Mouse (Mus musculus): ENCODE data around the gene Defb47.

Defb47 gene

DNA sequence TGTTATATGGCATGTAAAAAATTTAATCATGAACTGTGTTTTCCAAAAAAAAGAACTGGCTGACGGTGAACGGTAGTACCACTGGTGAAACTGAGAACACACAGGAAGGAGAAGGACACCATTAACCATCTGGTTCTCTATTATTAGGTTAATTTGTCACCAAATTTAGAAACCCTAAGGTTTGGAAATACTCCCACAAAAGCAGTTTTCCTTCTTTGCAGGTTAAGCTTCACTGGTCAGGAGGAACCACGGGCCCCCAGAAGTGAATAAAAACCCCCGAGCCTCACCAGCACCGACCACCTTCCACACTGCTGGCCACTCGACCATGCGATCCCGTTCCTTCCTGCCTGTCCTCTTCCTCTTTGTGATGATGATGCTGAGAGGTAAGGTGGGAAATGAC lies at the start of gene Defb47:
Gene Defb47, plus strand, starts transcription at position 301 of the 400 bp plus-strand sequence.
- in situ Hi-C loops (cut with MboI; ENCODE audit: low pct_unique_long_range_greater_than_20kb in 1 of 2, low sequenced_read_pairs in 2 of 2, unreplicated experiment in 1 of 2), result no loop called here

DNA sequence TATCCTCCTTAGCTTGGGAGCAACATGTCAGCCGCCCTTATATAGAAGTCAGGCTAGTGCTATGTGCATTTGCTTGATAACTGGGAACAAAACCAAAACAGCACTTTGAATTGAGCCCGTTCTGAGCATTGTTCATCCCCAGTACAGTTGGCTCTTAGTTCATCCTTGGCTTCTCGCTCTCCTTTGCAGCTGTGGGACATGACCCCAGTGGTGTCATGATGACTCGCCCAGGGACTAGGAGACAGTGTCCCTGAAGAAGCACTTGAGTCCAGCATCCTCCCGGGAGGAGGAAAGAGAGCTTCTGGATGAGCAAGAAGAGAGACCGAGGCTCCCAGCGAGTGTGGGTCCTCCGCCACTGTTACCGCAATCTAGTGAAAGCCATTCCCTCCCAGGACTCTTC lies 41.8 kb upstream of the Defb47 start:
- in situ Hi-C loops (cut with MboI; ENCODE audit: low pct_unique_long_range_greater_than_20kb in 1 of 2, low sequenced_read_pairs in 2 of 2, unreplicated experiment in 1 of 2), result loop anchor here in 1 of 2 experiments (25.0 kb wide), 1 partner anchor 444 kb away; no protein-coding TSS in a partner anchor

DNA sequence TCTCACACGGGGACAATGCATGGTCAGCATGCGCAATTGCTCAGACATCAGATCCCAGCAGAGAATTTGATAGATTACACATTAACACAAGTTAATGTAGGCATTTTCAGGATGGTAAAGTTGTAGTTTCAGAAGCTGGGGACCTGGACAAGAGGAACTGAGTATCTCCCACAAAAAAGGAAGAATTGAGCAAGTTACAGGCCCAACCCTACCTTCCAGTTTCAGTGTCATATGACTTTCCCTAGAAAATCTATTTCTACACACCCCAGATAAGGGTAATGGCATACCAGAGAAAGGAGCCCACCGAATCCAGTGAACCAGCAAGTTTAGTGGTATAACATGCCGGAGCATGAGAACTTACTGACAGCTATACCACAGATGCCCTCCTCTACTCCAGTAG lies 34.2 kb upstream of the Defb47 start:
- in situ Hi-C loops (cut with MboI; ENCODE audit: low pct_unique_long_range_greater_than_20kb in 1 of 2, low sequenced_read_pairs in 2 of 2, unreplicated experiment in 1 of 2), result loop anchor here in 1 of 2 experiments (25.0 kb wide), 1 partner anchor 451 kb away; no protein-coding TSS in a partner anchor

DNA sequence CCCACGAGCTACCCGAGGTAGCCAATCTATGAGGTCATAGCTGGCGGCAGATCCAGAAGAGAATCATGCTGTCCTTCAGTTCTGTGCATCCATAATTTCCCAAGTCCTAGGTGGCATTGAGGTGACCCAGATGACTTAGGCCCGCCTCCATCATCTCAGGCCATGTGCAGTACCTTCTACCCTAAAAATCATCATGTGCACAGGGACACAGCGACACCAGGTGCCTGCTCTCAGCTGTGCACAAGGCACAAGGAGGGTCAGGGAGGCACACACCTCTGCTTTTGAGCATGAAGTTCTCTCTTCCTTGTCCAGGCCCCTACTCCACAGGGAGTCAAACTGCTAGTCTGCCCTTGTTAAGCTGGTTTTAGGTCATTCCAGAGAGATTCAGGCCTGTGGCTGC lies 32.5 kb upstream of the Defb47 start:
- in situ Hi-C loops (cut with MboI; ENCODE audit: low pct_unique_long_range_greater_than_20kb in 1 of 2, low sequenced_read_pairs in 2 of 2, unreplicated experiment in 1 of 2), result loop anchor here in 1 of 2 experiments (25.0 kb wide), 1 partner anchor 453 kb away; no protein-coding TSS in a partner anchor

DNA sequence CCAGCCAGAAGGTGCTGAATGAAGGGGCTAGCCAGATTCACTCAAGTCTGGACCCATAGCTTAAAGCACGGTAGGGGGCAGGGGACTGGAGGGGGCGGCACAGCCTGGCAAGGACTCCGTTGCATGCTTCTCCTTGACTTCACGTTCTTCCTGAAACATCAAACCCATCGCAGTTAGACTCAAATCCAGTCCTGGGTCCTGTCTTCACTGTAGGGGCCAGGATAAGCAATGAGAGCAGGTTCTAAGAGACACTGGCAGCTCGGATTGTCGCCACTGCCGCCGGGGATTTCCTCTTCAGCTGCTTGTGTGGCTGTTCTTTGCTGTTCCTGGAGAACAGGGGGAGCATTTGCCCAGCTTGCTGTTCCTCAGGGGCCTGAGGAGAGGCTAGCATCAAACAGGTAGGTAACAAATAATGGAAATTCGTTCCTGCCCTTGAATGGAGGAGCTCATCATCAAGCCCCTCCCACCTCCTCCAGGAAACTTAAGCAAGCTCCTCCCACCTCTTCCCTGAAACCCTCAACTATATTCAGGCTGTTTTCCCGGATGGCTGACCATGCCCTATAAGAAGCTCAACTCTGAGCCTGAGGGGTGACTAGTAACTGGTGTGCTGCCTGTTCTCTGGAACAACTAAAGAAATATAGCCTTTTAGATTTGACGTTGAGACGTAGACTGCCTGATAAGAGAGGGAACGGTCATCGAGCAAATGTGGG lies 31.9 kb upstream of the Defb47 start:
- in situ Hi-C loops (cut with MboI; ENCODE audit: low pct_unique_long_range_greater_than_20kb in 1 of 2, low sequenced_read_pairs in 2 of 2, unreplicated experiment in 1 of 2), result loop anchor here in 1 of 2 experiments (25.0 kb wide), 1 partner anchor 454 kb away; no protein-coding TSS in a partner anchor

DNA sequence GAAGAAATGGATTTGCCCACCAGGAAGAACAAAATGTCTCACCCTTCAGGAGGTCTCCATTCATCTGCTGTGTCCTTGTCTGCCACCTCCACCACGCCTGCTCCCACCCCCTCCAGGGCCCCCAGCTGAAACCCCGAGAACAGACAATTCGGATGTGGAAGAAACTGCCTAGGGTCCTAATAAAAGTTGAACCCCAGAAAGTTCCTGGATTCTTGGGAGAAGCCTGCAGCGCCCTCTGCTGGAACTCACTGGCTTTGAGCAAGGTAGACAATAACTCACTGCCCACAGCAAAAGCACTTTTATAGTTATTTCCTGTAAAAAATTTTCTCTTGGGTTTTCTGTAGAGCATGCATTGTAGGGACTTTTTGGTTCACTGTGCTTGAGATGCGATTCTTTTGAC lies 22.8 kb upstream of the Defb47 start:
- in situ Hi-C loops (cut with MboI; ENCODE audit: low pct_unique_long_range_greater_than_20kb in 1 of 2, low sequenced_read_pairs in 2 of 2, unreplicated experiment in 1 of 2), result no loop called here

DNA sequence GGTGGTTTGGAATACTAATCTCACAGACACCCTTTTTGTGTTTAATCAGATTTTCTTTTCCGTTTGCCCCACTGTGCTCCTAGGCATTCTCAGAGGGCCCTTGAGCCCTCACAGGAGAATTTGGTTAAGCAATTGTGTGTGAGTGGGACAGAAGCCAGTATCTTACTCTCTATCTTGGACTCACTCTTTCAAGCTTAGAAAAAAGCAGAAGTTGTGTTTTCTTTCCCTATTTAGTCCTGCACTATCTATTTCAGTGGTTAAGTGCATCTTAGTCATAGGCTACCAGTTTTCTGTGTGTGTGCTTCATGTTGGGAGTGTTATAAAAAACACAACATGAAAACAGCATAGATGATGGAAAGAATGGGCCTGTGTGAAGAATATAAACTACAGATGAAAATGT lies 18.1 kb upstream of the Defb47 start:
- in situ Hi-C loops (cut with MboI; ENCODE audit: low pct_unique_long_range_greater_than_20kb in 1 of 2, low sequenced_read_pairs in 2 of 2, unreplicated experiment in 1 of 2), result no loop called here

DNA sequence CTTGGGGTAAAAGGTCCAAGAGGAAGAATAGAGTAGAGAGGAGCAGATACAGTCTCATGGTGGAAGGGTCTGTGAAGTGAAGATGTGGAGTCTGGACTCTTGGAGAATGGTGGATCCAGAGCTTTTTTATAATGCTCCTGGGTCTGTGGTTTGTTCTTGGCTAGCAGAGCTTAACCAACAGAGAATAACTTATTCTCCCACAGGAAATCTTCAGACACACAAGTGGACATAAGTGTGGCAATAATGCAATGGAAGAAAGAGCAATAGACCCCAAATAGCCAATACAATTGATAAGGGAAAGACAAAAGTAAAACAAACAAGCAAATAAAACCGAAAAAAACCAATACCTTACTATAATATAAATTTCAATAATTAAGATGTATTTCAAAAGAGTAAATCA lies 13.5 kb upstream of the Defb47 start, which contains the start of gene Defb48:
Gene Defb48, minus strand, starts transcription at position 101 of the 400 bp plus-strand sequence.
- in situ Hi-C loops (cut with MboI; ENCODE audit: low pct_unique_long_range_greater_than_20kb in 1 of 2, low sequenced_read_pairs in 2 of 2, unreplicated experiment in 1 of 2), result no loop called here

DNA sequence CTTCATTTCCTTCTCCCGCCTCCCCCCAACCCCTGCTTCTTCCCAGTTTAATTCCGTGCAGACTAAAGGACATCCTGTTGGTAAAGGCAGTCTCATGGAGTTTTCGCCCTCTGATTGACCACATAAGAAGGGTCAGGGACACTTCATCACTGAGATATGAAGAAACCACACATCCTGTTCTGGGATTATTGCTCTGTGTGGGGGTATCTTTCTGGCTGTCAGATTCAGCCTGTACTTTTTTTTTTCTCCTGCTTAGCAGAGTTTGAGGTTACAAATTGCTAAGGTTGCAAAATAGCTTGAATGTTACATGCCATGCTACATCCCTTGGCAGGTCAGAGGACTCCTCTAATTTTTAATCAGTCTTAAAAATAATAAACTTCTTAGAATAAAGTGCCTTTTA lies 6.6 kb upstream of the Defb47 start:
- in situ Hi-C loops (cut with MboI; ENCODE audit: low pct_unique_long_range_greater_than_20kb in 1 of 2, low sequenced_read_pairs in 2 of 2, unreplicated experiment in 1 of 2), result no loop called here

DNA sequence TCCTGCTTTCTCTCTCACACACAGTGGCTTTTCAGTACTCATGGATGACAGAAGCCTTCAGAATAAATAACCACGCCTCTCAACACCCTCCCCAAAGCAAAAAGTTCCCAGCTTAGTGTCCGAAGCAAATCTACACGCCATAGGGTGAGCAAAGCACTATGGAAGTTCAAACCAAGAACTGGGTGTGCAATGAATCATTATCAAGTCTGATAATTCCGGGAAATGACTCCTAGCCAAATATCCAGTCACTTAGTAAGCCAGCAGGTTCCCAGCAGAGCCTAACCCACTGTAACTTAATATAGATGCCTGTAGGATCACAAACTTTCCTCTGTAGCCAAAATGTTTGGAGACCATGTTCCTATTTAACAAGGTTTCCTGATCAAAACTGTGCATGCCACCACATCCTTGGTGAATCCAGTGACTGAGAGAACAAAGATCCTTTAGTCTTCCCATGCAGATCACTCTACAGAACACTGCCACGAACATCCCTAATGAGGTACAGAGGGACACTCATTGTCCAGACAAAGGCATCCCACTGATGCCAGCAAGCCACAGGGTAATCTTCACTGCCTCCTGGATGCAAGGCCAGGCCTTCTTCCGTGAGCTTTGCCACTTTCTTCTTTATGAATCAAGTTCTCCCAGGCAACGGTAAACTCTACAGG lies 5.9 kb upstream of the Defb47 start:
- in situ Hi-C loops (cut with MboI; ENCODE audit: low pct_unique_long_range_greater_than_20kb in 1 of 2, low sequenced_read_pairs in 2 of 2, unreplicated experiment in 1 of 2), result no loop called here

DNA sequence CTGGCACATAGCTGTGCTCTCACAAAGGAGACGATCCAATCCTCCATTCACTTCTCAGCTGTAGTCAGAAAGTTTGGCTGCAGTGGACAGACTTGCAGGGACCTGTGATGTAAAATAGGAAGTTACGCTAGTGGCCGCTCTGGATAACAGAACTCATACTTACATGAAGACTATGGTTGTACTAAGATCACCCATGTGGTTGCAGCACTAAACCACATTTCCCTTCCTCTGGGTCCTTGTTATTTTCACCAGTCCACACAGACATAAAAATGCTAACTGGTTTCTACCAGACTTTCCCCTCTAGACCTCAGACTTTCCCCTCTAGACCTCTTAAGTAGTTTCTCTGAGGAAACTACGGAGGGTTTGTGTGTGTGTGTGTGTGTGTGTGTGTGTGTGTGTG lies 1.1 kb downstream of the Defb47 start:
- in situ Hi-C loops (cut with MboI; ENCODE audit: low pct_unique_long_range_greater_than_20kb in 1 of 2, low sequenced_read_pairs in 2 of 2, unreplicated experiment in 1 of 2), result no loop called here

DNA sequence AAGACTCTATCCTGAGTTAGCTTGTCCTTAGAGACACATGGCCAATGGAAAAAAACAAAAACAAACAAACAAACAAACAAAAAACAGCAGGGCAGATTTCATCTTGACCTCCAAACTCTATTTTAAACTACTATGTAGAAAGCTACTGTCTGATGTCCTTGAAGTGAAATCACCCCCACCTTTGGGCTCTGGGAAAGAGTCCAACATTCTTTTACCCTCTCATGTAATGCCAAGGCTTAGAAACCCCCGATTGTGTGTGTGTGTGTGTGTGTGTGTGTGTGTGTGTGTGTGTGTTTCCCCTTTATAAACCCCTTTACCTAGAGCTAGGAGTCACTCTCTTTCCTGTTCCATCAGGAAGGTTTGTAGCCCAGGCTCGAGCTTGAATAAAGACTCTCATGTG lies 4.7 kb downstream of the Defb47 start:
- in situ Hi-C loops (cut with MboI; ENCODE audit: low pct_unique_long_range_greater_than_20kb in 1 of 2, low sequenced_read_pairs in 2 of 2, unreplicated experiment in 1 of 2), result no loop called here

DNA sequence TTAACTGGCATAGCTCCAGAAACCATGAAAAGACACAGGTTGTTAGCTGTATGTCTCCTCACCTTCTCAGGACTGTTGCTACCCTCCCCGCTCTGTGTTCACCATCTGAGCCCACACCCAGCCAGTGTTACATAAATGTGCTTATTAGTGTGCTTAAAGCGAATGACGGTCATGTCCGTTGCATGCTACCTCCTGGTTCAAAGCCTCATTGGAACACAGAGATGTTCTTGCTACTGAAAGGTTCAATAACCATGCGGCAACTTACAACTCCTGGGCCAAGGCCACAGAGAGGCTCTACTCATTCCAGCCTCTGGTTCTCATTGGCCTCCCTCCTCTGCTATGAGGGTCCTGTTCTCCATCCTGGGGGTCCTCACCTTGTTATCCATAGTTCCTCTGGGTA lies 13.6 kb downstream of the Defb47 start, which contains the start of gene Defb43:
Gene Defb43, plus strand, starts transcription at position 301 of the 400 bp plus-strand sequence.
- in situ Hi-C loops (cut with MboI; ENCODE audit: low pct_unique_long_range_greater_than_20kb in 1 of 2, low sequenced_read_pairs in 2 of 2, unreplicated experiment in 1 of 2), result no loop called here

DNA sequence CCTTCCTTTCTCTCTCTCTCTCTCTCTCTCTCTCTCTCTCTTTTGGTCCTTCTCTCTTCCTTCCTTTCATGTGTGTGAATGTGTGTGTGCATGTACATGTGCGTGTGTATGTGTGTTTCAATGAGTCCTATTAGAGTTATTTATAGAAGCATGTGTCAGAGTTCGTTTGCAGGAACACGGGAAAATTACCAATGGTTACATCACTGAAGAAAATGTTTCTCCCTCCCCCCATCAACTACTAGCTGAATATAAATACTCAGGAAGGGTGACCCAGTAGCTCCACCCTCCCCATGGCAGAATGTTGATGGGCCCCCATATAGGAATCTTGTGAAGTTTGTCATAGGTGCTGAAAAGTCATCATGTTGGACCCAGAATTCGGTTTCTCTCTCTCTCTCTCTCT lies 15.2 kb downstream of the Defb47 start:
- in situ Hi-C loops (cut with MboI; ENCODE audit: low pct_unique_long_range_greater_than_20kb in 1 of 2, low sequenced_read_pairs in 2 of 2, unreplicated experiment in 1 of 2), result no loop called here

DNA sequence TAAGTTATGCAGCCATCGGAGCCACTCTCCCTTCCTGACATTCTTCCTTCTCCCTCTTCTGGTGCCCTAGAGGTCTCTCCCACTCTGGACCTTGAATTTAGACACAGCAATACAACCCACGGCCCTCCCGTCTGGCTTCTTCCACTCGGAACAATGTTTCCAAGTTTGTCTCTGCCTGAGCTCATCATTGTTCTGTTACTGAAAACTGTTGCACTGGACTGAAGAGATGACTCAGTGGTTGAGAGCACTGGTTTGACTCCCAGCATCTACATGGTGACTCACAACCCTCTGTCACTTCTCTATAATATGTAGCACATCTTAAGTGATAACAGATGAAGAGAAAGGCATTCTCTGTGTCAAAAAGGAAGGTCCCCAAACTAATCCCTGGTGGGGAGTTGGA lies 16.8 kb downstream of the Defb47 start:
- in situ Hi-C loops (cut with MboI; ENCODE audit: low pct_unique_long_range_greater_than_20kb in 1 of 2, low sequenced_read_pairs in 2 of 2, unreplicated experiment in 1 of 2), result no loop called here

DNA sequence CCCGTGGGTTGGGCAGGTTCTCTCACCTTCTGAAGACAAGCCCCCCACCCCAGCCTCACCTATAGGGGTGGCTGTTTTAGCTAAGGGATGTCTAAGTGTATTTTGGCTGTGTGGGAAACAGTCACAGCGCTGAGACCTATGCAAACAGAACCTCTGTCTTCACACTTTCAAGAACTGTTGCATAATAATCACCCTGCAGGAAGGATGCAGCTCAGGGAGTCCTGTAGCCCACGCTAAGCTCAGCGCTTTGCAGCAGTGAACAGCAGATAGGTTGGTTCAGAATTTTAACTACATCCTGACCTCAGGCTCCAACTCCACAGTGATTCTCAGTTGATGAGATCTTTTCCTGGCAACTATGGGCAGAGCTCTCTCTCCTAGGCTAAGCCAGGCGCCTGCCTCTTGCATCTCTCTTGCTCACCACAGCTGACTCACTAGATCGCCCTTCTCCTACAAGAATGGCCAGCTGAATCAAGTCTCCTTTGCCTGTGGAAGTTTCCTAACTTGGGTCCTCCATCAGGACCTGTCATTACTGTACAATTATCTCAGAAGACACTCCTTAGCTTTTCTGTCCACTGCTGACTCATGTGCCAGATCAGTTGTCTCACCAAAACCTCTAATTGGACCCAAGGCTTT lies 22.8 kb downstream of the Defb47 start:
- in situ Hi-C loops (cut with MboI; ENCODE audit: low pct_unique_long_range_greater_than_20kb in 1 of 2, low sequenced_read_pairs in 2 of 2, unreplicated experiment in 1 of 2), result no loop called here

DNA sequence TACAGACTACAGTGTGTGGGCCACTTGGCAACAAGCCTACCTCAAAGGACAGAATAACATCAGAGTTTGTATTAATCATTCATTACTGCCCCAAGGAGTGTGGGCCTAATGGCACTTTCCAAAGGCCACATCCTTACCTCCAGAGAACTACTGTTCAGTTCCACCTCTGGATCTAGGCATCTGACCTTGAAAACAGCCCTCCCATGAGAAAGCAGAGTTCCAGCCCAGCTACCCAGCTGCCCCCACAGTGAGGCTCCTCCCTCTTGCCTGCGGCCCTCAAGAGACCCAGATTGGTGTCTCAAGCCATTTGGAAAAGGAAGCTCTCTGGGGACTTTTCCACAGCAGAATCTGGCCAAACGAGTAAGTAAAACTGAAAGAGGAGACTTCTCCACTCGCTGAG lies 48.8 kb downstream of the Defb47 start, which contains the start of gene Defb42:
Gene Defb42, plus strand, starts transcription at position 301 of the 400 bp plus-strand sequence.
- in situ Hi-C loops (cut with MboI; ENCODE audit: low pct_unique_long_range_greater_than_20kb in 1 of 2, low sequenced_read_pairs in 2 of 2, unreplicated experiment in 1 of 2), result no loop called here

DNA sequence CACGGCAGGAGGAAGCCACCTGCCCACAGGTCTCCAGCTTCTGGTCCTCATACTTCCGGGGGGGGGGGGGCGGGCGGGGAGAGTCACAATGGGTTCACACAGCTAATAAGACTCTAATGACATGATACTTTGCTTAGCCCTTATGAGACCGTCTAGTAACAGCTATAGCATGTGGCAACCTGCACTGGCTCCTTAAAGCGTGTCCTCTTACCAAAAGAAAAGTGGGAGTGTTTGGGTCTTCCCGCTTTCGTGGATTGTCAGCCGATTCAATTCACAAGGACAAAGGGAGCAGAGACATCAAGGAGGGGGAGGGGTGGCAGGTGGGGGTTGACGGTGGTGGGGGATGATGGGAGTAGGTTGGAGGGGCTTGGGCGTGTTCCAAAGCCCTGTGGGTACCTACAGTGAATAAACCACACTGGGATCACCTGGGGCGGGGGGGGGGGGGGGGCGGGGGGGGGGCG lies 52.1 kb downstream of the Defb47 start, which contains the start of gene Defb30:
Gene Defb30, minus strand, starts transcription at position 51 of the 461 bp plus-strand sequence.
- in situ Hi-C loops (cut with MboI; ENCODE audit: low pct_unique_long_range_greater_than_20kb in 1 of 2, low sequenced_read_pairs in 2 of 2, unreplicated experiment in 1 of 2), result loop anchor here in 1 of 2 experiments (25.0 kb wide), 1 partner anchor 312 kb away; no protein-coding TSS in a partner anchor

All from mouse embryonic stem cell (cell line).